Mouse (Mus musculus) brain, embryonic 14.5 days (tissue): ENCODE results near the gene Hdac4.

Source experiments
- CTCF ChIP-seq: fragments of 200-500 bp; IDR thresholded peaks from 2 replicates; pipeline ENCODE4 v1.5.1; 2012; ENCODE audit warnings: inconsistent platforms, mild to moderate bottlenecking, moderate library complexity, borderline replicate concordance; ENCODE audit not compliant: insufficient read depth, insufficient read length; ENCODE audit errors: extremely low read depth
- POLR2A ChIP-seq: fragments of 200-500 bp; IDR thresholded peaks from 2 replicates; pipeline ENCODE4 v1.6.1; 2012; ENCODE audit warnings: mild to moderate bottlenecking, inconsistent platforms, borderline replicate concordance; ENCODE audit not compliant: poor library complexity, insufficient read depth, insufficient read length, severe bottlenecking; ENCODE audit errors: extremely low read depth

DNA sequence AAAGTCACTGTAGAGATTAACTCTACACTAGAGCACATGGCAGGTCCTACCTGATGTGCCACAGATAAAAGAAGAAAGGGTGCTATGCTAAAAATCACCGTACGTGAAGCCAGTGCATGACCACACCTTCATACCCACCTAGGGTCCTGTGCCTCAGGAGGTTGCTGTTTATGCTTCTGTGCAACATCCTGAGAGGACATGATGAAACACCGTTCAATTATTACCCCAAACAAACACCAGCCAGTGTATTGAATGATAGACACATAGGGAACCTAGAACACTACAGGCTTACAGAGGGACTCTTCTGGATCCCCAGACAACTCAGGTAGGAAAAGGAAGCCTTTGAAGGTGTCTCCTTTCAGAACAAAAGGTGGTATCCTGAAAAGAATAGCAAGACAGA lies 120.8 kb downstream of the Hdac4 start:
- TF ChIP-seq CTCF (no peak), POLR2A (no peak)
